Mouse (Mus musculus) liver, adult 10 weeks (tissue): ENCODE results near the gene Fbxw14. TPM values are rescaled to one million over a fixed set of nuclear protein-coding genes. Genes with fewer than 3 reads are reported as not detected.

Experiments used
- polyA plus RNA-seq: library from polyadenylated mRNA; stranded (reverse); fragments of 350-450 nt; fragmentation: Illumina TruSeq; extraction: RNeasy Lipid Tissue Mini Kit (QIAGEN cat#74804); gene quantifications from one replicate; pipeline ENCODE4 v1.2.3, GENCODE M21; 2014; ENCODE audit warnings: low read depth, low replicate concordance

The Fbxw14 gene
- not detected for polyA plus RNA-seq

GRCm38 (mm10) chr9:109287576-109287975 lies at the start of gene Fbxw14:
TSS of gene Fbxw14 (minus strand) at chr9:109287676.

GRCm38 (mm10) chr9:109234654-109235053 lies 52.8 kb downstream of the Fbxw14 start, which contains the start of gene Fbxw20:
TSS of gene Fbxw20 (minus strand) at chr9:109234754.

Other genes with a start within 250 kb of the Fbxw14 start
- 9.6 TPM for gene Shisa5, start 249.1 kb downstream of the Fbxw14 start, polyA plus RNA-seq
- not detected for gene Trex1, start 227.9 kb downstream of the Fbxw14 start, polyA plus RNA-seq
- 3.0 TPM for gene Atrip, start 213.6 kb downstream of the Fbxw14 start, polyA plus RNA-seq
- gene Ccdc51, start 205.2 kb downstream of the Fbxw14 start, polyA plus RNA-seq = 1.5 TPM
- gene Tma7, start 205.1 kb downstream of the Fbxw14 start, polyA plus RNA-seq = 299 TPM
- 1.7 TPM for gene Plxnb1, start 192.3 kb downstream of the Fbxw14 start, polyA plus RNA-seq
- not detected for gene Fbxw21, start 125.6 kb downstream of the Fbxw14 start, polyA plus RNA-seq
- gene Fbxw13, start 91.7 kb downstream of the Fbxw14 start, polyA plus RNA-seq = not detected
- not detected for gene Fbxw20, start 52.9 kb downstream of the Fbxw14 start, polyA plus RNA-seq
- gene Fbxw28, start 52.0 kb upstream of the Fbxw14 start, polyA plus RNA-seq = not detected
- not detected for gene Fbxw22, start 116.6 kb upstream of the Fbxw14 start, polyA plus RNA-seq
- gene Fbxw16, start 161.5 kb upstream of the Fbxw14 start, polyA plus RNA-seq = not detected
- not detected for gene Fbxw19, start 208.2 kb upstream of the Fbxw14 start, polyA plus RNA-seq